Mouse (Mus musculus): ENCODE results near the gene Nectin2. TPM values are rescaled to one million over a fixed set of nuclear protein-coding genes. Genes with fewer than 3 reads are reported as not detected.

Nectin2 gene
- polyA plus RNA-seq, 1 experiment = 74.7 TPM

DNA sequence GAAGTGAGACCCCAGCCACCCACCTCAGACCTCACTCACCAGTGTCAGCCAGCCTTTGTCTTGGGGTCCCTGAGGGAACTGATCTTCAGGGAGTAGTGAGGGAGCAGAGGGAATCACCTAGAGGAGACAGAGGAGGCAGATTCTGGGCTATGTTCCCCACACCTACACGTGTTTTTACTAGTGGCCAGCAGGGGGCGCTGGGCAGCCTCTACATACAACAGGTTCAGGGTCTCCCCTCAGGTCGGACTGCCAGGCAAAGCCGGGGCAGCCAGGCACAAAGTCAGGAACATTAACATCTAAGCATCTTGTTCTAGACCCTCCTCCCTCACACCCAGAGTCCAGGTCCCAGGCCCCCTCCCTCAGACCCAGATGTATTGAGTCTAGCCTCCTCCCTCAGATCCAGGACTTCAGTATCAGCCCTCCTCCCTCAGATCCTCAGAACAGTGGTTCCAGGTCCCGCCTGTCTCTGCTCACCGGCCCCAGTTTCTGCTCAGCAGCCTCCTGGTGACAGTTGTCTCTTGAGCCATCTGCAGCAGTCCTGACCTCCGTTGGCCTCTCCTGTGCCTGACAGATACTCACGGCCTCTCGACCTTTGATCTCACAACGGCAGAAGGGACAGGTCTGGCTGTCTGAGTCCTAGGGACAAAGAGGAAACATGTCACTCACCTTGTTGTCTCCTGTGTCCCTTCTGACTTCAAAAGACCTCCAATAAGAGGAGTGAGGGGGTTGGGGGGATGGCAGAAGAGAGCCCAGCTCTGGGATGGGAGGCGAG, 34.7 kb upstream of the Nectin2 start:
- no peak for DNase-seq
- TF ChIP-seq POLR2A (IDR thresholded peaks at IDR 0.05; ENCODE audit: borderline replicate concordance, extremely low read depth, low read depth, low read length) = no peak
- peak; percentile 48 for TF ChIP-seq CTCF (IDR thresholded peaks at IDR 0.05; ENCODE audit: insufficient read depth, low read length)

DNA sequence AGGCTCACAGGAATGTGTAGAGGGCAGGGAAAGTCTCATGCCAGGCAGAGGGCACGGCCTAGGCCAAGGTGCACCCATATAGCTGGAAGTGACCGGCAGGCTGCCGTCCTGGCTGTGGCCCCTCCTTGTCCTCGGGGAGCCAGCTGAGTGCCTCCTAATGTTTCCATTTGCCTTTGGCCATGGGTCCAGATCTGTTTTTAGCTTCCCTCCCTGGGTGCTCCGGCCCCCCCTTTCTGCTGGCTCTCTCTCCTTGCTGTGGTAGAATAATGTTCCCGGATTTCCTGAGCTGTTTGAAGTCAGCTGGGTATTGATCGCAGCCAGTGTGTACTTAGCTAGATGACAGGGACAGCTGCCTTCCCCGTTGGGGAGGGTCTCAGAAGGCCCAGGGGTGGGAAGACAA, 33.3 kb upstream of the Nectin2 start:
- TF ChIP-seq CTCF (IDR thresholded peaks at IDR 0.05; ENCODE audit: insufficient read depth, low read length) (no peak), POLR2A (IDR thresholded peaks at IDR 0.05; ENCODE audit: borderline replicate concordance, extremely low read depth, low read depth, low read length) (no peak)

More for the DNA sequence above, 34.7 kb upstream of the Nectin2 start:
- 47% methylated on average over 11 of the region's 11 CpGs for WGBS
- H3K4me3 ChIP-seq (replicated peaks; ENCODE audit: extremely low read depth, low read depth, low read length) = no peak overlapping the region
- H3K4me1 ChIP-seq (ENCODE audit: control insufficient read depth, insufficient read depth, low read length) = peaks cover 6% of the 10 kb centered on the region

DNA sequence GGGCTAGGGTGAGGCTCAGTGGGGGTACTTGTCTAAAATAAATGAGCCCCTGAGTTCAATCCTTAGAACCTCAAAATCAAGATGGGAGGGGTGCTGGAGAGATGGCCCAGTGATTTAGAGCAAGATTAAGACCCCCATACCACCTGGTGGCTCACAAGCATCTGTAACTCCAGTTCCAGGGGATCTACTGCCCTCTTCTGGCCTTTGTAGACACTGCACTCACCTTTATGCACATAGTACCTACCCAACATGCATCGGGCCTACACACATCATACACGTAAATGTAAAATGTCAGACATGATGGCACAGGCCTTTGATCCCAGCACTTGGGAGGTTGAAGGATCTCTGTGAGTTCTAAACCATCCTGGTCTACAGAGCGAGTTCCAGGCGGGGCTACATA, 32.4 kb upstream of the Nectin2 start:
- Histone ChIP-seq H3K4me1 (ENCODE audit: control insufficient read depth, insufficient read depth, low read length) (peaks cover 4% of the 10 kb centered on the region), H3K4me3 (replicated peaks; ENCODE audit: extremely low read depth, low read depth, low read length) (no peak overlapping the region)
- no peak for DNase-seq
- TF ChIP-seq POLR2A (IDR thresholded peaks at IDR 0.05; ENCODE audit: borderline replicate concordance, extremely low read depth, low read depth, low read length) = no peak
- no peak for TF ChIP-seq CTCF (IDR thresholded peaks at IDR 0.05; ENCODE audit: insufficient read depth, low read length)
- 92% methylated on average over 4 of the region's 4 CpGs for WGBS

More for the DNA sequence above, 33.3 kb upstream of the Nectin2 start:
- H3K4me3 ChIP-seq (replicated peaks; ENCODE audit: extremely low read depth, low read depth, low read length) = no peak overlapping the region
- 45% methylated on average over 8 of the region's 8 CpGs for WGBS
- H3K4me1 ChIP-seq (ENCODE audit: control insufficient read depth, insufficient read depth, low read length) = peaks cover 4% of the 10 kb centered on the region
- DNase-seq = peak; percentile 42

DNA sequence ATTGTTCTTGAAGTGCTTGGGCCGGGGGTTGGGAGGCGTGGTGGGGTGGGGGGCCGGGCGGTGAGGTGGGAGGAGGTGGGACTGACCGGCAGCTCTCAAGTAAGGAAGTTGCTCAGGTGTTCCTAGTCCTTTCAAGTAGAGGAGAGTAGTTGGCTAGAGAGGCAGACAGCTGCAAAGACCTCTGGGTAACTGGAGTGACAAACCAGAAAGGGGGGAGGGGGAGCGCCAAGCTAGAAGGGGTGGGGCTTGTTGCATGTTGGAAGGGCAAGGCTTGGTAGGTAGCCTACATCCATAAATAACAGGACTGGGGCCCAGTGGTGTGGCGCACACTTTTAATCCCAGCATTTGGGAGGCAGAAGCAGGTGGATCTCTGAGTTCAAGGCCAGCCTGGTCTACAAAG, 31.5 kb upstream of the Nectin2 start:
- no peak for DNase-seq
- H3K4me1 ChIP-seq (ENCODE audit: control insufficient read depth, insufficient read depth, low read length) = peaks cover 4% of the 10 kb centered on the region
- WGBS = 80% methylated on average over 7 of the region's 7 CpGs

DNA sequence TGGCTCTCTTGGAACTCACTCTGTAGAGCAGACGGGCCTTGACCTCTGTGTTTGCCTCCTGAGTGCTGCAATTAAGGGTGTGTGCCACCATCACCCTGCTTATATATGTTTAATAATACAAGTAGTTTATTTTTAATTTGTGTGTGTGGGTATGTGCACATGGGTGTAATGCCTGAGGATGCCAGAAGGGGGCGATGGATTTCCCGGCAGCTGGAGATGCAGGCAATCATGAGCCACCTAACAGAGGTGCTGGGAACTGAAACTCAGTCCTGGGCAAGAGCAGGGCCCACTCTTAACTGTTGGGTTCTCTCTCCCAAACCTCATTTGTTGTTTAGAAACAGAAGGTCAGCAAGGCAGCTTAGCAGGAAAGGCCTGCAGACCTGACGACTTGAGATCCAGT, 29.6 kb upstream of the Nectin2 start:
- no peak for DNase-seq
- peaks cover 4% of the 10 kb centered on the region for H3K4me1 ChIP-seq (ENCODE audit: control insufficient read depth, insufficient read depth, low read length)
- whole genome bisulfite sequencing = 77% methylated on average over 4 of the region's 4 CpGs
- H3K4me3 ChIP-seq (replicated peaks; ENCODE audit: extremely low read depth, low read depth, low read length) = no peak overlapping the region
- TF ChIP-seq CTCF (IDR thresholded peaks at IDR 0.05; ENCODE audit: insufficient read depth, low read length) (0 out of 2 replicates have a peak, but pooled peaks have one; percentile 23), POLR2A (IDR thresholded peaks at IDR 0.05; ENCODE audit: borderline replicate concordance, extremely low read depth, low read depth, low read length) (no peak)

More for the DNA sequence above, 31.5 kb upstream of the Nectin2 start:
- no peak overlapping the region for H3K4me3 ChIP-seq (replicated peaks; ENCODE audit: extremely low read depth, low read depth, low read length)
- TF ChIP-seq CTCF (IDR thresholded peaks at IDR 0.05; ENCODE audit: insufficient read depth, low read length) = no peak
- TF ChIP-seq POLR2A (IDR thresholded peaks at IDR 0.05; ENCODE audit: borderline replicate concordance, extremely low read depth, low read depth, low read length) = no peak

DNA sequence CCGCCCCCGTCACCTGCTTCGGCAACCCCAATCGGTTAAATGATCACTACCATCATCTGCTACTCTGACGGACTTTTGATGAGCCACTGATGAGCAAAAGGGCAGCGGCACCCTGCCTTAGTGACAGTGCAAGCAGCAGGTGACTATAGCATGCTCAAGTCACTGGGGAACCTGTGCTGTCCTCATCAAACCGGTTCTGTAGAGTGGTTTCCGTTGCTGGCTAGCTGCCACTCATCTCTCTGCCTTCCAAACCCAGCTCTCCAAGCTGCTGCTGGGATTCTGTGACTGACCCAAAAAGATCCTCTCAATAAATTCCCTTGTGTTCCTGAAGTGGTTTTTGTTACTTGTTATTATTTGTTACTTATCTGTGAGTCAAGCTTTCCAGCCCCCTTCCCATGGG, 28.4 kb upstream of the Nectin2 start:
- TF ChIP-seq CTCF (IDR thresholded peaks at IDR 0.05; ENCODE audit: insufficient read depth, low read length) (no peak), POLR2A (IDR thresholded peaks at IDR 0.05; ENCODE audit: borderline replicate concordance, extremely low read depth, low read depth, low read length) (no peak)
- Histone ChIP-seq H3K4me1 (ENCODE audit: control insufficient read depth, insufficient read depth, low read length) (peaks cover 4% of the 10 kb centered on the region), H3K4me3 (replicated peaks; ENCODE audit: extremely low read depth, low read depth, low read length) (no peak overlapping the region)
- DNase-seq = peak; percentile 78
- 72% methylated on average over 8 of the region's 8 CpGs for WGBS

DNA sequence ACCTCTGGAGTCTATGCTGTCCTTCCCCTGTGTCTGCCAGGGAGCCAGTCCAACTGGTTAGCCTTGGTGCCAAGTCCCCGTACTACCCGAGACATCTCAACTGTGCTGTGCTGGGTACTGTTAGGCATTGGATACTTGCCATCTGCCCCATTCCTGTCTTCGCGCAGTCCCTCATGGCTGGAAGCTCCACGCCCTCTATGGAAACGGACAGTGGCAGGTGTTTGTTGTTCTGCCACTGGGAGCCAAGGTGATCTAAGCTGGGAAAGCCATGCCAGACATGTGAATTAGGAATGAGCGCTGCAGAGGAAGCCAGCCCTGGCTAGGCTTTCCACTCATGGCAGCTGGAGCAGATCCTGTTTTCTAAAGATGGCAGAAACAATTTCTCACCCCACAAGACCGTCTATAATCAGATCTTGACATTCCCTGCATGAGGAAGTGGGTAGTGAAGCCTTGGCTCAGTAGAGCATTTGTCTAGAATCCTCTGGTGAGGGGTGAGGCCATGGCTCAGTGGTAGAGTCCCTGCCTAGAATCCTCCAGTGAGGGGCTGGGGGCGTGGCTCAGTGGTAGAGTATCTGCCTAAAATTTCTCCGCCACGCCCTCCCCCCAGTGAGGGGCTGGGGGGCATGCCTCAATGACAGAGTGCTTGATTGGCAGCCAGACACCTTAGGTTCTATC, 26.9 kb upstream of the Nectin2 start:
- WGBS = 60% methylated on average over 11 of the region's 11 CpGs
- no peaks in the 10 kb centered on the region for H3K4me1 ChIP-seq (ENCODE audit: control insufficient read depth, insufficient read depth, low read length)
- TF ChIP-seq POLR2A (IDR thresholded peaks at IDR 0.05; ENCODE audit: borderline replicate concordance, extremely low read depth, low read depth, low read length) (no peak), CTCF (IDR thresholded peaks at IDR 0.05; ENCODE audit: insufficient read depth, low read length) (no peak)
- no peak overlapping the region for H3K4me3 ChIP-seq (replicated peaks; ENCODE audit: extremely low read depth, low read depth, low read length)
- DNase-seq = no peak

DNA sequence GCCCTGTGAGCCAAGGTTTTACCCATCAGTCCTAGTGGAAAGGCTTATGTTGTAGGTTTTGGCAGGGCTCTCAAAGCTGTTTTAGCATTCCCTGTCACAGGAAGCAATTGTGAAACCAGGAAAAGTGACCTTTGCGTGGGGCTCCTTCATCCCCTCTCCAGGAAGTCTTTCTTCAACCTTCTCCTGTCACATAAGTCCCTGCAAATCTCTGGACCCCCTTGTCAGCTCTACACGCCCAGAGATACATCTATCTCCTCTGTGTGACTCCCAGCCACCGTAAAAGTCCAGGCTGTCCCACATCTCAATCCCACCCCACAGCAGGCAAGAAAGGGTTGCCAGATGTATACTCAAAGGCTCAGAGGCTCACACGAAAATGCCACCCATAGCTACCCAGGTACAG, 21.4 kb upstream of the Nectin2 start:
- H3K4me3 ChIP-seq (replicated peaks; ENCODE audit: extremely low read depth, low read depth, low read length) = no peak overlapping the region
- TF ChIP-seq CTCF (IDR thresholded peaks at IDR 0.05; ENCODE audit: insufficient read depth, low read length) = no peak
- TF ChIP-seq POLR2A (IDR thresholded peaks at IDR 0.05; ENCODE audit: borderline replicate concordance, extremely low read depth, low read depth, low read length) = no peak
- DNase-seq = no peak
- 52% methylated on average over 4 of the region's 4 CpGs for WGBS
- peaks cover 10% of the 10 kb centered on the region for H3K4me1 ChIP-seq (ENCODE audit: control insufficient read depth, insufficient read depth, low read length)

DNA sequence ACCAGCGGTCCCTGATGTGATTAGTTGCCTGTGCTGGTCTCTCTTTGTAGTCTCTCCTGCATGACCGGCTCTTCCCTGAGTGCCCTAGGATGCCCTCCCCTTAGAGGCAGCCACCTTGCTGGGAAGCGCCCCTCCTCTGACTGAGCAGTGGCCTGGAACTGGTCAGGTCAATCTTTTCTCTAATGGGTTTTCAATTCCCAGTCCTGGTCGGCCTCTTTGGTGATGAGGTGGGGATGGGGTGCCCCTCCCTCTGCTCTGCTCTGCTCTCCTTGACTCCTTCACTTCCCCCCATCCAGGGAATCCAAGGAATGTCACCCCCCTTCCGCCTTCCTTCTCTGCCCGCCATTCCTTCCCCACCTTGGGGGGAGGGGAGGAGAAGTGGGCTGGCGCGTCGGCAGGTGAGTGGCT, 20.7 kb upstream of the Nectin2 start, which contains the start of gene Bcam:
TSS of gene Bcam (minus strand) at position 33 of the 408 bp plus-strand sequence.
- peak; percentile 67 for DNase-seq

More for the DNA sequence above, 20.7 kb upstream of the Nectin2 start, which contains the start of gene Bcam:
- peaks cover 10% of the 10 kb centered on the region for H3K4me1 ChIP-seq (ENCODE audit: control insufficient read depth, insufficient read depth, low read length)
- H3K4me3 ChIP-seq (replicated peaks; ENCODE audit: extremely low read depth, low read depth, low read length) = peak within 1 kb of the TSS; percentile 76
- 24% methylated on average over 9 of the region's 9 CpGs for WGBS
- TF ChIP-seq POLR2A (IDR thresholded peaks at IDR 0.05; ENCODE audit: borderline replicate concordance, extremely low read depth, low read depth, low read length) (no peak), CTCF (IDR thresholded peaks at IDR 0.05; ENCODE audit: insufficient read depth, low read length) (no peak)

Measured in lung, adult 2 months (tissue).